ENCODE assay signal across 9 mouse cellular contexts in genomic region chr5:53371638-53372037, GRCm38 (mm10).
DNase-seq lines count a peak whose midpoint lies in the region; TF ChIP-seq lines count a peak whose summit lies in the region.
"Had no signal": no experiment of that assay in that cellular context is flagged by ENCODE, and none has a peak within 500 bp of the region (broad histone marks: within the 10 kb centered on the region; RNA-seq: fewer than 3 reads in every experiment).

No protein-coding gene starts in this region.

- H3K4me3 ChIP-seq in layer of hippocampus, adult 2 months = no peak overlapping the region

- no peak for TF ChIP-seq CTCF in layer of hippocampus, adult 2 months (conservative IDR thresholded peaks at IDR 0.05)

- DNase-seq in cerebellum, postnatal 25 days = peak; percentile 12 to 46
- DNase-seq in cerebellum, adult 11-12 months = no peak
- DNase-seq in left cerebral cortex, postnatal 36 days (ENCODE audit: low spot score in 2 of 2) = peak; percentile 13 to 26
- DNase-seq in left cerebral cortex, adult 11 months (ENCODE audit: low spot score) = no peak
- DNase-seq in NIH3T3 (ENCODE audit: low read depth) = peak; percentile 95
- DNase-seq in gastrocnemius, postnatal 36 days = peak; percentile 43 to 71
- DNase-seq in thymus, postnatal 36 days = no peak
- no peak for DNase-seq in layer of hippocampus, adult 2 months (ENCODE audit: low spot score in 2 of 2)

- no peak overlapping the region for H3K27ac ChIP-seq in layer of hippocampus, adult 2 months
- H3K27ac ChIP-seq: hindbrain, embryonic 14.5 days had no signal

- intact Hi-C loops in left cerebral cortex, postnatal 36 days (cut with DNase I) = no loop called here
- intact Hi-C loops in gastrocnemius, postnatal 36 days (cut with DNase I) = no loop called here

Comparison
In these comparisons a context has a peak if more than half of its experiments do, and no peak if none do; other contexts are left out.
1. DNase-seq: peak in cerebellum, postnatal 25 days (2 of 2), left cerebral cortex, postnatal 36 days (2 of 2), NIH3T3 (single experiment) and gastrocnemius, postnatal 36 days (2 of 2); none in cerebellum, adult 11-12 months (single experiment), left cerebral cortex, adult 11 months (single experiment), thymus, postnatal 36 days (0 of 2) and layer of hippocampus, adult 2 months (0 of 2).